Mouse (Mus musculus): ENCODE measurements around the gene Morc3. TPM values are rescaled to one million over a fixed set of nuclear protein-coding genes. Genes with fewer than 3 reads are reported as not detected.
A peak's percentile ranks its signal among the peaks of the same experiment; 100 is the strongest.

The Morc3 gene
- polyA plus RNA-seq (2016; fragmentation: Nextera tagmentation; extraction: Ambion mirVana), result 33.4 and 43.7 TPM in 2 replicates

- 12% methylated on average over 55 of the region's 55 CpGs for WGBS
- peak within 1 kb of the TSS; percentile 95 for H3K27ac ChIP-seq
- H3K4me3 ChIP-seq, result peak within 1 kb of the TSS; percentile 97
- H3K36me3 ChIP-seq, result no peaks in the 10 kb centered on the region
- peak within 1 kb of the TSS; percentile 88 for H3K4me2 ChIP-seq (replicated peaks)
- no peaks in the 10 kb centered on the region for H3K27me3 ChIP-seq
- peak within 1 kb of the TSS; percentile 98 for H3K9ac ChIP-seq
- no peaks in the 10 kb centered on the region for H3K9me3 ChIP-seq (replicated peaks)
- peaks cover 16% of the 10 kb centered on the region for H3K4me1 ChIP-seq
- peak; percentile 97 for ATAC-seq (ENCODE audit: low FRiP score)
Measured at GRCm38 (mm10) chr16:93831627-93832395, at the start of gene Morc3. Gene Morc3, plus strand, starts transcription at chr16:93832121.

GRCm38 (mm10) chr16:93784175-93784574, 47.7 kb upstream of the Morc3 start:
- Histone ChIP-seq H3K9me3 (replicated peaks) (0 out of 2 replicates have a peak, but pooled peaks cover 4% of the 10 kb centered on the region), H3K27me3 (no peaks in the 10 kb centered on the region), H3K4me3 (no peak overlapping the region), H3K4me1 (peaks cover 5% of the 10 kb centered on the region), H3K9ac (no peak overlapping the region), H3K27ac (no peak overlapping the region), H3K36me3 (peaks cover 28% of the 10 kb centered on the region), H3K4me2 (replicated peaks) (no peak overlapping the region)
- WGBS, result 89% methylated on average over 7 of the region's 7 CpGs
- no peak for ATAC-seq (ENCODE audit: low FRiP score)

GRCm38 (mm10) chr16:93785805-93786204, 46.1 kb upstream of the Morc3 start:
- no peak overlapping the region for H3K4me3 ChIP-seq
- H3K27me3 ChIP-seq, result no peaks in the 10 kb centered on the region
- H3K4me1 ChIP-seq, result peaks cover 10% of the 10 kb centered on the region
- peak; percentile 78 for ATAC-seq (ENCODE audit: low FRiP score)
- peaks cover 21% of the 10 kb centered on the region for H3K36me3 ChIP-seq
- WGBS, result 4% methylated on average over 9 of the region's 9 CpGs
- H3K27ac ChIP-seq, result no peak overlapping the region
- 0 out of 2 replicates have a peak, but pooled peaks cover 4% of the 10 kb centered on the region for H3K9me3 ChIP-seq (replicated peaks)
- no peak overlapping the region for H3K4me2 ChIP-seq (replicated peaks)
- H3K9ac ChIP-seq, result no peak overlapping the region

- no peak overlapping the region for H3K4me3 ChIP-seq
- H3K36me3 ChIP-seq, result peaks cover 11% of the 10 kb centered on the region
- WGBS, result 93% methylated on average over 4 of the region's 4 CpGs
- H3K9ac ChIP-seq, result no peak overlapping the region
- no peaks in the 10 kb centered on the region for H3K27me3 ChIP-seq
- H3K27ac ChIP-seq, result no peak overlapping the region
- H3K4me2 ChIP-seq (replicated peaks), result no peak overlapping the region
- 0 out of 2 replicates have a peak, but pooled peaks cover 4% of the 10 kb centered on the region for H3K9me3 ChIP-seq (replicated peaks)
- H3K4me1 ChIP-seq, result peaks cover 13% of the 10 kb centered on the region
- ATAC-seq (ENCODE audit: low FRiP score), result no peak
Measured at GRCm38 (mm10) chr16:93788388-93788787, 43.5 kb upstream of the Morc3 start.

- H3K4me2 ChIP-seq (replicated peaks), result no peak overlapping the region
- ATAC-seq (ENCODE audit: low FRiP score), result no peak
- 90% methylated on average over 8 of the region's 8 CpGs for WGBS
- no peaks in the 10 kb centered on the region for H3K27me3 ChIP-seq
- peaks cover 13% of the 10 kb centered on the region for H3K4me1 ChIP-seq
- no peak overlapping the region for H3K9ac ChIP-seq
- H3K9me3 ChIP-seq (replicated peaks), result 0 out of 2 replicates have a peak, but pooled peaks cover 4% of the 10 kb centered on the region
- H3K4me3 ChIP-seq, result no peak overlapping the region
- H3K36me3 ChIP-seq, result peaks cover 10% of the 10 kb centered on the region
- no peak overlapping the region for H3K27ac ChIP-seq
Measured at GRCm38 (mm10) chr16:93788881-93789280, 43.0 kb upstream of the Morc3 start.

GRCm38 (mm10) chr16:93789971-93790755, 41.8 kb upstream of the Morc3 start:
- H3K4me3 ChIP-seq, result no peak overlapping the region
- 29% methylated on average over 5 of the region's 5 CpGs for WGBS
- peaks cover 4% of the 10 kb centered on the region; the same call in 1 of the 2 replicates for H3K36me3 ChIP-seq
- ATAC-seq (ENCODE audit: low FRiP score), result no peak; the same call in 1 of the 2 replicates
- H3K4me2 ChIP-seq (replicated peaks), result no peak overlapping the region
- no peaks in the 10 kb centered on the region for H3K27me3 ChIP-seq
- no peak overlapping the region; the same call in 1 of the 2 replicates for H3K9ac ChIP-seq
- no peaks in the 10 kb centered on the region for H3K9me3 ChIP-seq (replicated peaks)
- H3K27ac ChIP-seq, result peak overlapping the region; percentile 57
- H3K4me1 ChIP-seq, result peaks cover 13% of the 10 kb centered on the region

GRCm38 (mm10) chr16:93792981-93793630, 38.8 kb upstream of the Morc3 start:
- WGBS, result 72% methylated on average over 15 of the region's 15 CpGs
- Histone ChIP-seq H3K27me3 (no peaks in the 10 kb centered on the region), H3K9me3 (replicated peaks) (no peaks in the 10 kb centered on the region), H3K36me3 (peaks cover 4% of the 10 kb centered on the region; the same call in 1 of the 2 replicates), H3K4me3 (no peak overlapping the region), H3K4me1 (peaks cover 8% of the 10 kb centered on the region), H3K27ac (no peak overlapping the region), H3K9ac (no peak overlapping the region), H3K4me2 (replicated peaks) (no peak overlapping the region)
- no peak for ATAC-seq (ENCODE audit: low FRiP score)

- no peak for ATAC-seq (ENCODE audit: low FRiP score)
- Histone ChIP-seq H3K36me3 (peaks cover 7% of the 10 kb centered on the region), H3K27me3 (no peaks in the 10 kb centered on the region), H3K4me2 (replicated peaks) (no peak overlapping the region), H3K27ac (no peak overlapping the region), H3K9ac (no peak overlapping the region), H3K9me3 (replicated peaks) (no peaks in the 10 kb centered on the region), H3K4me1 (peaks cover 8% of the 10 kb centered on the region), H3K4me3 (no peak overlapping the region)
- 72% methylated on average over 5 of the region's 5 CpGs for whole genome bisulfite sequencing
Measured at GRCm38 (mm10) chr16:93794845-93795244, 37.1 kb upstream of the Morc3 start.

GRCm38 (mm10) chr16:93795391-93795790, 36.5 kb upstream of the Morc3 start:
- ATAC-seq (ENCODE audit: low FRiP score), result no peak
- Histone ChIP-seq H3K4me2 (replicated peaks) (no peak overlapping the region), H3K27ac (no peak overlapping the region)

GRCm38 (mm10) chr16:93797021-93797840, 34.7 kb upstream of the Morc3 start:
- 84% methylated on average over 12 of the region's 12 CpGs for WGBS
- ATAC-seq (ENCODE audit: low FRiP score), result no peak
- Histone ChIP-seq H3K36me3 (peaks cover 21% of the 10 kb centered on the region), H3K27me3 (no peaks in the 10 kb centered on the region), H3K27ac (no peak overlapping the region), H3K4me1 (no peaks in the 10 kb centered on the region), H3K4me2 (replicated peaks) (no peak overlapping the region), H3K9me3 (replicated peaks) (no peaks in the 10 kb centered on the region), H3K4me3 (no peak overlapping the region), H3K9ac (no peak overlapping the region)

More at GRCm38 (mm10) chr16:93795391-93795790, 36.5 kb upstream of the Morc3 start:
- peaks cover 13% of the 10 kb centered on the region for H3K36me3 ChIP-seq
- no peak overlapping the region for H3K4me3 ChIP-seq
- H3K9ac ChIP-seq, result no peak overlapping the region
- H3K4me1 ChIP-seq, result peaks cover 7% of the 10 kb centered on the region
- H3K27me3 ChIP-seq, result no peaks in the 10 kb centered on the region
- H3K9me3 ChIP-seq (replicated peaks), result no peaks in the 10 kb centered on the region
- WGBS, result 97% methylated on average over 5 of the region's 5 CpGs

GRCm38 (mm10) chr16:93797841-93798492, 34.0 kb upstream of the Morc3 start:
- Histone ChIP-seq H3K27ac (no peak overlapping the region), H3K4me3 (no peak overlapping the region), H3K36me3 (peaks cover 21% of the 10 kb centered on the region), H3K9ac (no peak overlapping the region), H3K4me2 (replicated peaks) (no peak overlapping the region), H3K4me1 (no peaks in the 10 kb centered on the region), H3K27me3 (no peaks in the 10 kb centered on the region), H3K9me3 (replicated peaks) (no peaks in the 10 kb centered on the region)
- 87% methylated on average over 11 of the region's 11 CpGs for WGBS
- no peak for ATAC-seq (ENCODE audit: low FRiP score)
